In genomic region chr6:111911997-111912396, GRCm38 (mm10) we compare ENCODE assay signal across 16 mouse cellular contexts.
A peak's percentile ranks its signal among the peaks of the same experiment; 100 is the strongest.
DNase-seq lines count a peak whose midpoint lies in the region; ATAC-seq and TF ChIP-seq lines count a peak whose summit lies in the region.
"Had no signal": no experiment of that assay in that cellular context is flagged by ENCODE, and none has a peak within 500 bp of the region (broad histone marks: within the 10 kb centered on the region; RNA-seq: fewer than 3 reads in every experiment).

No protein-coding gene starts in this region.

- H3K36me3 ChIP-seq in forebrain, embryonic 14.5 days (ENCODE audit: control insufficient read depth, insufficient read depth, low read length), result no peaks in the 10 kb centered on the region
- H3K36me3 ChIP-seq in forebrain, embryonic 11.5 days (ENCODE audit: control insufficient read depth, insufficient read depth, low read length), result no peaks in the 10 kb centered on the region
- no peaks in the 10 kb centered on the region for H3K36me3 ChIP-seq in kidney, postnatal 0 days (ENCODE audit: insufficient read depth, low read length)
- H3K36me3 ChIP-seq in kidney, embryonic 16.5 days (ENCODE audit: insufficient read depth, low read length), result no peaks in the 10 kb centered on the region
- H3K36me3 ChIP-seq: hindbrain, embryonic 13.5 days; kidney, embryonic 15.5 days; liver, embryonic 15.5 days; stomach, embryonic 15.5 days had no signal

- H3K4me2 ChIP-seq in forebrain, embryonic 14.5 days (ENCODE audit: low read length), result no peak overlapping the region
- no peak overlapping the region for H3K4me2 ChIP-seq in forebrain, embryonic 11.5 days (ENCODE audit: low read depth, low read length, severe bottlenecking)
- no peak overlapping the region for H3K4me2 ChIP-seq in kidney, postnatal 0 days (ENCODE audit: low read length)
- H3K4me2 ChIP-seq in kidney, embryonic 16.5 days (replicated peaks; ENCODE audit: low read depth, low read length), result no peak overlapping the region
- H3K4me2 ChIP-seq: heart, embryonic 11.5 days; hindbrain, embryonic 13.5 days; kidney, embryonic 15.5 days; liver, embryonic 15.5 days; stomach, embryonic 15.5 days had no signal

- H3K27ac ChIP-seq in forebrain, embryonic 14.5 days (ENCODE audit: low read depth, low read length), result no peak overlapping the region
- H3K27ac ChIP-seq in forebrain, embryonic 11.5 days (ENCODE audit: low read depth, low read length), result no peak overlapping the region
- no peak overlapping the region for H3K27ac ChIP-seq in kidney, postnatal 0 days
- no peak overlapping the region for H3K27ac ChIP-seq in kidney, embryonic 16.5 days (ENCODE audit: low read length)
- H3K27ac ChIP-seq: hindbrain, embryonic 13.5 days; kidney, embryonic 15.5 days; liver, embryonic 15.5 days; stomach, embryonic 15.5 days had no signal

- TF ChIP-seq CTCF in kidney, postnatal 0 days (IDR thresholded peaks at IDR 0.05; ENCODE audit: low read depth), result peak; percentile 54

- no peak overlapping the region for H3K9ac ChIP-seq in forebrain, embryonic 14.5 days (ENCODE audit: low read length)
- no peak overlapping the region for H3K9ac ChIP-seq in forebrain, embryonic 11.5 days (ENCODE audit: low read length)
- no peak overlapping the region for H3K9ac ChIP-seq in kidney, postnatal 0 days (ENCODE audit: low read depth, low read length)
- no peak overlapping the region for H3K9ac ChIP-seq in kidney, embryonic 16.5 days (replicated peaks; ENCODE audit: low read length)
- H3K9ac ChIP-seq: hindbrain, embryonic 13.5 days; kidney, embryonic 15.5 days; liver, embryonic 15.5 days; stomach, embryonic 15.5 days had no signal

- H3K9me3 ChIP-seq in forebrain, embryonic 14.5 days (replicated peaks; ENCODE audit: control insufficient read depth, low read length), result no peaks in the 10 kb centered on the region
- H3K9me3 ChIP-seq in forebrain, embryonic 11.5 days (ENCODE audit: control insufficient read depth, low read length), result no peaks in the 10 kb centered on the region
- no peaks in the 10 kb centered on the region for H3K9me3 ChIP-seq in kidney, postnatal 0 days (replicated peaks; ENCODE audit: low read length)
- H3K9me3 ChIP-seq in kidney, embryonic 16.5 days (ENCODE audit: low read length), result no peaks in the 10 kb centered on the region
- H3K9me3 ChIP-seq: hindbrain, embryonic 13.5 days; kidney, embryonic 15.5 days; liver, embryonic 15.5 days; stomach, embryonic 15.5 days had no signal

- no peaks in the 10 kb centered on the region for H3K27me3 ChIP-seq in forebrain, embryonic 14.5 days (replicated peaks; ENCODE audit: control insufficient read depth, insufficient read depth, low read length)
- no peaks in the 10 kb centered on the region for H3K27me3 ChIP-seq in forebrain, embryonic 11.5 days (ENCODE audit: control insufficient read depth, insufficient read depth, low read length)
- no peaks in the 10 kb centered on the region for H3K27me3 ChIP-seq in kidney, postnatal 0 days (ENCODE audit: insufficient read depth, low read length)
- H3K27me3 ChIP-seq in kidney, embryonic 16.5 days (ENCODE audit: insufficient read depth, low read length), result no peaks in the 10 kb centered on the region
- H3K27me3 ChIP-seq: hindbrain, embryonic 13.5 days; kidney, embryonic 15.5 days; liver, embryonic 15.5 days; stomach, embryonic 15.5 days had no signal

- H3K4me1 ChIP-seq in forebrain, embryonic 14.5 days (ENCODE audit: control insufficient read depth, insufficient read depth, low read length), result no peaks in the 10 kb centered on the region
- no peaks in the 10 kb centered on the region for H3K4me1 ChIP-seq in forebrain, embryonic 11.5 days (replicated peaks; ENCODE audit: control insufficient read depth, insufficient read depth, low read length)
- H3K4me1 ChIP-seq in kidney, postnatal 0 days (replicated peaks; ENCODE audit: insufficient read depth, low read length), result no peaks in the 10 kb centered on the region
- no peaks in the 10 kb centered on the region for H3K4me1 ChIP-seq in kidney, embryonic 16.5 days (ENCODE audit: insufficient read depth, low read length)
- H3K4me1 ChIP-seq: kidney, embryonic 15.5 days; liver, embryonic 15.5 days; stomach, embryonic 15.5 days had no signal

- DNase-seq in forebrain, embryonic 14.5 days (ENCODE audit: low spot score), result peak; percentile 51
- no peak for DNase-seq in forebrain, embryonic 11.5 days (ENCODE audit: low spot score)
- DNase-seq in kidney, postnatal 0 days (ENCODE audit: low spot score), result peak; percentile 56
- peak; percentile 3 for DNase-seq in right cerebral cortex, postnatal 4 days
- no peak for DNase-seq in right cerebral cortex, postnatal 36 days (ENCODE audit: low spot score in 2 of 2)
- DNase-seq in gastrocnemius, postnatal 4 days (ENCODE audit: low spot score in 2 of 2), result no peak
- DNase-seq: cerebellum, postnatal 25 days; right cerebral cortex, postnatal 25 days; thymus, postnatal 36 days had no signal

- no peak for ATAC-seq in forebrain, embryonic 14.5 days
- ATAC-seq in forebrain, embryonic 11.5 days (replicated peaks; ENCODE audit: low FRiP score), result no peak
- no peak for ATAC-seq in kidney, postnatal 0 days (replicated peaks; ENCODE audit: low FRiP score, low read depth)
- no peak for ATAC-seq in kidney, embryonic 16.5 days (ENCODE audit: low FRiP score, low TSS enrichment)
- no peak for ATAC-seq in granulocyte monocyte progenitor cell, adult 5-6 weeks (replicated peaks; ENCODE audit: poor library complexity, severe bottlenecking)

- 59% methylated on average over 2 of the region's 2 CpGs for WGBS in forebrain, embryonic 14.5 days
- WGBS in forebrain, embryonic 11.5 days, result 63% methylated on average over 2 of the region's 2 CpGs
- WGBS in kidney, postnatal 0 days, result 72% methylated on average over 2 of the region's 2 CpGs
- WGBS in kidney, embryonic 16.5 days, result 62% methylated on average over 2 of the region's 2 CpGs

- H3K4me3 ChIP-seq in forebrain, embryonic 14.5 days (ENCODE audit: low read depth, low read length), result no peak overlapping the region
- H3K4me3 ChIP-seq in forebrain, embryonic 11.5 days (ENCODE audit: low read depth, low read length), result no peak overlapping the region
- H3K4me3 ChIP-seq in kidney, postnatal 0 days (replicated peaks; ENCODE audit: low read depth, low read length), result no peak overlapping the region
- H3K4me3 ChIP-seq in kidney, embryonic 16.5 days (ENCODE audit: low read length), result no peak overlapping the region
- H3K4me3 ChIP-seq: hindbrain, embryonic 13.5 days; kidney, embryonic 15.5 days; liver, embryonic 15.5 days; stomach, embryonic 15.5 days had no signal

Comparison
In these comparisons a context has a peak if more than half of its experiments do, and no peak if none do; other contexts are left out.
1. DNase-seq: peak in forebrain, embryonic 14.5 days (single experiment), kidney, postnatal 0 days (single experiment) and right cerebral cortex, postnatal 4 days (single experiment); none in forebrain, embryonic 11.5 days (single experiment), right cerebral cortex, postnatal 36 days (0 of 2) and gastrocnemius, postnatal 4 days (0 of 2).